Mouse (Mus musculus) myocyte (in vitro differentiated cells): ENCODE results near the gene Chl1. TPM values are rescaled to one million over a fixed set of nuclear protein-coding genes. Genes with fewer than 3 reads are reported as not detected.

Experiments used
- H3K27me3 ChIP-seq: one replicate; pipeline ENCODE4 v1.6.1; 2011; ENCODE audit not compliant: control insufficient read depth, insufficient read depth, insufficient read length
- H3K36me3 ChIP-seq: one replicate; pipeline ENCODE4 v1.6.1; 2011; ENCODE audit not compliant: control insufficient read depth, insufficient read depth
- H3K4me2 ChIP-seq: one replicate; pipeline ENCODE4 v1.6.1; 2011; ENCODE audit warnings: low read depth, control low read depth
- H3K4me3 ChIP-seq: one replicate; pipeline ENCODE4 v1.5.1; 2011; ENCODE audit warnings: mild to moderate bottlenecking, control low read depth, moderate library complexity
- H3K79me2 ChIP-seq: one replicate; pipeline ENCODE4 v1.6.1; 2011; ENCODE audit not compliant: control insufficient read depth, insufficient read depth
- H3ac ChIP-seq: one replicate; pipeline ENCODE4 v1.6.1; 2011; ENCODE audit not compliant: control insufficient read depth, insufficient read length
- CEBPB ChIP-seq: IDR thresholded peaks from 2 replicates; pipeline ENCODE4 v1.6.1; 2011; ENCODE audit warnings: mild to moderate bottlenecking, moderate library complexity; ENCODE audit not compliant: poor library complexity, insufficient read depth, severe bottlenecking
- E2F4 ChIP-seq: IDR thresholded peaks from one replicate; pipeline ENCODE4 v1.6.1; 2011; ENCODE audit warnings: mild to moderate bottlenecking, control low read depth, moderate library complexity; ENCODE audit not compliant: insufficient read depth
- MAX ChIP-seq: IDR thresholded peaks from one replicate; pipeline ENCODE4 v1.6.1; 2011; ENCODE audit warnings: low read depth, mild to moderate bottlenecking, control low read depth
- MYOD1 ChIP-seq, 3 experiments: IDR thresholded peaks; one replicate each; pipeline ENCODE4 v1.6.1; 2011; ENCODE audit warnings: control low read depth in 2 of 3, low read depth in 2 of 3, mild to moderate bottlenecking in 2 of 3, moderate library complexity in 1 of 3; ENCODE audit not compliant: insufficient read length in 2 of 3, control insufficient read depth in 1 of 3
- MYOG ChIP-seq, 3 experiments: IDR thresholded peaks; one replicate each; pipeline ENCODE4 v1.6.1; 2011; ENCODE audit warnings: control low read depth in 2 of 3, low read depth in 2 of 3, mild to moderate bottlenecking in 2 of 3; ENCODE audit not compliant: insufficient read length in 2 of 3, control insufficient read depth in 1 of 3, insufficient read depth in 1 of 3
- POLR2A ChIP-seq: IDR thresholded peaks from one replicate; pipeline ENCODE4 v1.6.1; 2011; ENCODE audit warnings: low read depth, mild to moderate bottlenecking, control low read depth, moderate library complexity; ENCODE audit not compliant: insufficient read length
- POLR2AphosphoS2 ChIP-seq: IDR thresholded peaks from one replicate; pipeline ENCODE4 v1.6.1; 2011; ENCODE audit warnings: low read depth, control low read depth; ENCODE audit not compliant: insufficient read length
- REST ChIP-seq: IDR thresholded peaks from one replicate; pipeline ENCODE4 v1.6.1; 2011; ENCODE audit warnings: mild to moderate bottlenecking, control low read depth, moderate library complexity; ENCODE audit not compliant: insufficient read depth, insufficient read length
- SRF ChIP-seq: IDR thresholded peaks from one replicate; pipeline ENCODE4 v1.6.1; 2011; ENCODE audit warnings: low read depth; ENCODE audit not compliant: control insufficient read depth, insufficient read length
- TCF12 ChIP-seq: IDR thresholded peaks from one replicate; pipeline ENCODE4 v1.6.1; 2011; ENCODE audit warnings: mild to moderate bottlenecking, control low read depth; ENCODE audit not compliant: poor library complexity, insufficient read depth, severe bottlenecking
- TCF3 ChIP-seq: IDR thresholded peaks from one replicate; pipeline ENCODE4 v1.6.1; 2011; ENCODE audit warnings: low read depth, control low read depth; ENCODE audit not compliant: insufficient read length
- USF1 ChIP-seq: IDR thresholded peaks from one replicate; pipeline ENCODE4 v1.6.1; 2011; ENCODE audit warnings: low read depth, mild to moderate bottlenecking, control low read depth, moderate library complexity
- polyA plus RNA-seq: library from polyadenylated mRNA; unstranded; fragments of >200 nt; fragmentation: generic; extraction: Trizol; gene quantifications from one replicate; pipeline ENCODE4 v1.2.1, GENCODE M21; 2012; ENCODE audit warnings: missing spikeins

The Chl1 gene
- polyA plus RNA-seq, 1 experiment, result not detected

DNA sequence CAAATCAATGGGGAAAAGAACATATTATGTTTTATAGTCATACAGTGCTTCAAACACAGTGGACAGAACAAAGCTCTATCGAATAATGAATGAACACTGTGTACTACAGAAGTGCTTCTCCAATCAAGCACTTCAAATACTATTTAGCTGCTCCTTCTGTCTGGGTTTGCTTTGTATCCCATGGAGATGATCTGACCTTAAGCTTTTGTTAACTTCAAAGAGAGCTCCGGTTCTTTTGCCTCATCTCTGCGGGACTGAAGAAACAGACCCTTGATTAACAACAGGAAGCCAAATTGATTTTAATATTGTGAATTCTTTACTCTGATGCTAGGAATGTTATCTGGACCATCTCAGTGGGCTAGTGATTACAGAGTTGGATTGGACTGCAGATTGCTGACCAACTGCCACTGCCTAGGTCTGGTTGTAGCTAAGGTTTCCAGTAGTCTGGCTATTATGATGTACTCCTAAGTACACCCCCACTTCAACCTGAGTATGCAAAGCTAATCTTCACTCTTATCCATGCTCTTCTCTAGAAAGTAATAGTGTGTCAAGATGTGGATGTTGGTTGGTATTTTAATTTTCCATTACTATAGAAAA lies 111.8 kb downstream of the Chl1 start:
- H3K27me3 ChIP-seq, result no peaks in the 10 kb centered on the region
- no peak overlapping the region for H3K4me3 ChIP-seq
- no peak overlapping the region for H3K4me2 ChIP-seq
- no peak overlapping the region for H3ac ChIP-seq
- no peaks in the 10 kb centered on the region for H3K36me3 ChIP-seq
- TF ChIP-seq TCF3, result no peak
- TF ChIP-seq MYOG (IDR thresholded peaks at IDR 0.05; ENCODE audit: control insufficient read depth in 1 of 3, insufficient read depth in 1 of 3, insufficient read length in 2 of 3, low read depth in 2 of 3), result no peak
- no peak for TF ChIP-seq TCF12
- no peak for TF ChIP-seq POLR2A
- TF ChIP-seq E2F4, result no peak
- TF ChIP-seq POLR2AphosphoS2, result no peak
- no peak for TF ChIP-seq SRF
- no peak for TF ChIP-seq USF1
- TF ChIP-seq MAX, result no peak
- no peak for TF ChIP-seq MYOD1 (IDR thresholded peaks at IDR 0.05; ENCODE audit: control insufficient read depth in 1 of 3, insufficient read length in 2 of 3, low read depth in 2 of 3)
- TF ChIP-seq CEBPB, result no peak
- TF ChIP-seq REST, result no peak
- H3K79me2 ChIP-seq, result no peaks in the 10 kb centered on the region

DNA sequence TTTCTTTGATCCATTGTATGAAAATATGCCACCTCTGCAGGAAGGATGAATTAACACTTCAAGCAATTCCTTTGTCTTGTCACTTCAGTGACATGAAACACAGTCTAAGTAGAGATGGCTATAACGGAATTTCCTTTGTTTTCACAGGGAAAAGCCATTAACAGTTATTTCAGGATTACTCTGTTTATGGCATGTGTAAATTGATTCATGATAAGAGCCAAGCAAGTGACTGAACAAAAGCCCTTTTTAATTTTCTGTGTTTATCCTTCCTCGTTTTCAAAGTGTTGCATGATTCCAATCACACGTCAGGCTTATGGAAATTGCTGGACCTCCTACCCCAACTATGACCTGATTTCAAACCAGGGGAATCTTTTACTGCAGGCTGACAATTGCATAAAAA lies 122.5 kb downstream of the Chl1 start:
- Histone ChIP-seq H3ac (no peak overlapping the region), H3K27me3 (no peaks in the 10 kb centered on the region), H3K4me2 (no peak overlapping the region), H3K36me3 (no peaks in the 10 kb centered on the region), H3K4me3 (no peak overlapping the region), H3K79me2 (no peaks in the 10 kb centered on the region)
- TF ChIP-seq MYOG (IDR thresholded peaks at IDR 0.05; ENCODE audit: control insufficient read depth in 1 of 3, insufficient read depth in 1 of 3, insufficient read length in 2 of 3, low read depth in 2 of 3), result no peak
- no peak for TF ChIP-seq E2F4
- no peak for TF ChIP-seq USF1
- no peak for TF ChIP-seq TCF3
- no peak for TF ChIP-seq MYOD1 (IDR thresholded peaks at IDR 0.05; ENCODE audit: control insufficient read depth in 1 of 3, insufficient read length in 2 of 3, low read depth in 2 of 3)
- no peak for TF ChIP-seq MAX

GRCm38 (mm10) chr6:103656778-103657177 lies 146.4 kb downstream of the Chl1 start:
- H3K4me2 ChIP-seq, result no peak overlapping the region
- H3ac ChIP-seq, result no peak overlapping the region
- TF ChIP-seq USF1, result no peak
- TF ChIP-seq MYOG (IDR thresholded peaks at IDR 0.05; ENCODE audit: control insufficient read depth in 1 of 3, insufficient read depth in 1 of 3, insufficient read length in 2 of 3, low read depth in 2 of 3), result no peak
- no peak for TF ChIP-seq POLR2A
- no peak for TF ChIP-seq MAX
- no peak for TF ChIP-seq REST
- no peak for TF ChIP-seq CEBPB
- no peak for TF ChIP-seq MYOD1 (IDR thresholded peaks at IDR 0.05; ENCODE audit: control insufficient read depth in 1 of 3, insufficient read length in 2 of 3, low read depth in 2 of 3)
- TF ChIP-seq TCF12, result no peak
- no peak for TF ChIP-seq E2F4
- no peak for TF ChIP-seq SRF
- TF ChIP-seq TCF3, result no peak
- no peak for TF ChIP-seq POLR2AphosphoS2
- H3K36me3 ChIP-seq, result no peaks in the 10 kb centered on the region
- no peak overlapping the region for H3K4me3 ChIP-seq
- H3K27me3 ChIP-seq, result no peaks in the 10 kb centered on the region
- no peaks in the 10 kb centered on the region for H3K79me2 ChIP-seq

GRCm38 (mm10) chr6:103659173-103659572 lies 148.8 kb downstream of the Chl1 start:
- H3K4me2 ChIP-seq, result no peak overlapping the region
- H3K4me3 ChIP-seq, result no peak overlapping the region
- no peaks in the 10 kb centered on the region for H3K79me2 ChIP-seq
- H3ac ChIP-seq, result no peak overlapping the region
- H3K36me3 ChIP-seq, result no peaks in the 10 kb centered on the region
- TF ChIP-seq POLR2AphosphoS2 (no peak), CEBPB (no peak), USF1 (no peak), MYOG (IDR thresholded peaks at IDR 0.05; ENCODE audit: control insufficient read depth in 1 of 3, insufficient read depth in 1 of 3, insufficient read length in 2 of 3, low read depth in 2 of 3) (no peak), POLR2A (no peak), REST (no peak), TCF12 (no peak), E2F4 (no peak), MAX (no peak), MYOD1 (IDR thresholded peaks at IDR 0.05; ENCODE audit: control insufficient read depth in 1 of 3, insufficient read length in 2 of 3, low read depth in 2 of 3) (no peak), TCF3 (no peak), SRF (no peak)
- H3K27me3 ChIP-seq, result no peaks in the 10 kb centered on the region

GRCm38 (mm10) chr6:103665206-103665605 lies 154.8 kb downstream of the Chl1 start:
- no peaks in the 10 kb centered on the region for H3K36me3 ChIP-seq
- no peaks in the 10 kb centered on the region for H3K79me2 ChIP-seq
- no peak overlapping the region for H3ac ChIP-seq
- H3K4me3 ChIP-seq, result no peak overlapping the region
- H3K4me2 ChIP-seq, result no peak overlapping the region
- no peaks in the 10 kb centered on the region for H3K27me3 ChIP-seq
- TF ChIP-seq MYOG (IDR thresholded peaks at IDR 0.05; ENCODE audit: control insufficient read depth in 1 of 3, insufficient read depth in 1 of 3, insufficient read length in 2 of 3, low read depth in 2 of 3), result no peak
- TF ChIP-seq POLR2AphosphoS2, result no peak
- no peak for TF ChIP-seq POLR2A
- no peak for TF ChIP-seq CEBPB
- TF ChIP-seq USF1, result no peak
- TF ChIP-seq TCF12, result no peak
- no peak for TF ChIP-seq MYOD1 (IDR thresholded peaks at IDR 0.05; ENCODE audit: control insufficient read depth in 1 of 3, insufficient read length in 2 of 3, low read depth in 2 of 3)
- TF ChIP-seq SRF, result no peak
- no peak for TF ChIP-seq TCF3
- TF ChIP-seq E2F4, result no peak
- TF ChIP-seq MAX, result no peak
- no peak for TF ChIP-seq REST
